Mouse (Mus musculus) heart, postnatal 36 days (tissue): ENCODE data around the gene Man2a1. TPM values are rescaled to one million over a fixed set of nuclear protein-coding genes. Genes with fewer than 3 reads are reported as not detected.

Source experiments
- DNase-seq, 2 experiments: peaks; one replicate each; pipeline ENCODE4 v3.0.0; 2021 to 2022
- intact Hi-C: fragments of 180-260 bp; cut with DNase I; formaldehyde crosslinking; loops from one replicate; pipeline ENCODE4 v1.15.1; 2025
- total RNA-seq, 2 experiments: library from RNA; stranded (reverse); gene quantifications; 2 replicates each; pipeline ENCODE4 v1.2.3; 2021

Man2a1 gene
- 10 to 100 TPM; 16.4 to 21.9 TPM for total RNA-seq

DNA sequence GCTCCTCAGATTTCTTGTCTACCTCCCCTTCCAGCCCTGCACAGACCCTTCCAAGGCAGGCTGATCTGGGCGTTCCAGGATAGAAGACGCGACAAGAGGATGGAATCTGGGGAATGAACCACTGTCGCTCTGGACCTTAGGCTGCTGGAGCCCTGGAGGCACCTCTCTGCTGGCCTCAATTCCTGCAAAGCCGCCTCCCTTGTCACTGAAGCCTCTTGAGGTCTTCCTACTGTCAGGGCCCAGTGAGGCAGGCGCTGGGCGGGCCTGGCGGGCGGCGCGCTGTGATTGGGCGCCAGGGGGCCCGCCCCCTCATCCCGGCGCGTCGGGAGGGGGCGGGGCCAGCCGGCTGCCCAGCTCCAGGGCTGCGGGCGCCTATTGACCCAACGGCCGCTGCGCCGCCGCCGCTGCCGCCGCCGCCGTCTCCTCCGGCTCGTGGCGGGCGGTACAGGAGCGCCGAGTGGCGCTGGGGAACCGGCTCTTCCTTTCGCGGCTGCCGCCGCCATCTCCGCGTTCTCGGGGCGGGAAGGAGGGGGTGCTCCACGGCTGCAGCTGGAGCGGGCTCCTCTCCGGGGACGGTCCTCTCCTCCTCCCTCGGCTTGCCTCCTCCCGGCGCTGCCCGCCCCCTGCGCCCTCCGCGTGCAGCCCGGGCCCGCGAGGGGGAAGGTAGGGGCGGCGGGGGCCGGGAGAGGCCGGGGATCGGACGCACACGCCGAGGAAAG is at the start of gene Man2a1:
Gene Man2a1 (plus strand): TSS at position 365 of the 719 bp plus-strand sequence.
- intact Hi-C loops = loop anchor here (2.0 to 5.0 kb wide), 3 partner anchors 20 to 272 kb away; partner anchors contain the start of gene Pja2
- DNase-seq = peak; percentile 86 to 93

DNA sequence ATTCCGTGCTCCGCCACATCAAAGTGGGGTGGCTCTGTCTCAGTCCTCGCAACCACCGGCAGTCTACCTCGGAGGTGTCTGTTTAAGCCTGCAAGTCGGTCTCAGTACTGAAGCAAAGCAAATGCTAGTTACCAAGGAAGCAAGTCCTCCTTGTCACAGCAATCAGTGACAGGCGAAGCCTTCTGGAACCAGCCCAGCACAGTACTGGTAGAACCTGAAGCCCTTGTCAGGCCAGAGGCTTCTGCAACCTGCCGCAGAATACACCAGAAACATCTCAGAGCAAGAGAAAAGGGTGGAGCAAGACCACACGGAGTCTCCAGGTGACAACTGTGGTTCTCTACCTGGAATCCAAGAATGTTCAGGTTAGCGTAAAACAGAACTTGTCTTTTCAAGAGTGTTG is 47.2 kb upstream of the Man2a1 start:
- intact Hi-C loops = no loop called here

DNA sequence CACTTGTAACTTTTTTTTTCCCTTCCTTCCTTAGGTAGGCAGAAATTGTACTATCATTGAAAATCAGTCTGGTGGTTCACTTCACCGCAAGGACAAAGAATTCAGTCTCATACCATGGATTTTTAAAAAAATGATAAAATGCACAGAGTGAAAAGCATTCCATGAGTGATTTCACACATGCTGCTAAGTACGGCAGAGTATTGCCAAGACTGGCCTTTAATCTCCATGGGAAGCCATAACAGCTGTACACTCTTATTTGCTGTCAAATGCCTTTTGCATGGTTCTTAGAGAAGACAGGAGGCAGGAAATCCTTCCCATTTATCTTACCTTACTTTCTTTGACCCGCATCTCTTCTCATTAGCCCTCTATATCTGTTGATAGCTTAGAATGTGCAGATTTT is 45.6 kb upstream of the Man2a1 start:
- intact Hi-C loops = no loop called here
- DNase-seq = no peak

More for the DNA sequence above, 47.2 kb upstream of the Man2a1 start:
- no peak for DNase-seq

DNA sequence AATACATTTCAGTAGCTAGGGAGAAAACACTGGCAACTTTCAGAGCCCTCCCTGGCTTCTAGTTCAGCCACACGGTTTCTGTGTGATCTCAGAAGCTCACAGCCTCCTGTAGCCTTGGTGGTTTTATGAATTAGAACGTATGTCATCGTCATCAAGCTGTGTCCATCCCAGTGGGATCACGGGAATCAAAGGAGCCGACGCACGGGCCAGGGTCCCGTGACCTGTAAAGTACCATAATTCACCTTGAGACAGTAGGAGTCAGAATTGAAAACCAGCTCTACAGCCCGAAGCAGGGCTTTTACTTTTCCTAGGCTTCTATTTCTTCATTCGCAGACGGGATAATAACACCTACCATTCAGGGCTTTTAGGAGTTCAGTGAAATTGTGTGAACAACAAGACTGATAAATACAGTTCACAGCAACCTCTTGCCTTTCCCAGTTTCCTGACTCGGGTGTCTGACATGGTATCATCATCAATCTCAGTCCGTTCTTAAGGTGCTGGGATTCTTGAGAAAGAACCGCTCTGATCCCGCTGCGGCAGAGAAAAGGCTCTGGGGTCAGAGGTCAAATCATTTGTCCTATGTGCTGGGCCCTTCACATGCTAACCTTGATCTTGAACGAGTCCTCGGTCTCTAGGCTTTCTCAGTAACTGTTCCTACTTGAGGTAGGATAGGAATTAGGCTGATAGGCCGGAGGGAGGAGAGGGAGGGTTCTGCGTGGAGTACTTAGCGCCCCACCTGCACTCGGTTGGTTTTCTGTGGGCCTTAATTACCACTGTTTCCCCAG is 43.7 kb upstream of the Man2a1 start:
- no peak for DNase-seq
- intact Hi-C loops = no loop called here

DNA sequence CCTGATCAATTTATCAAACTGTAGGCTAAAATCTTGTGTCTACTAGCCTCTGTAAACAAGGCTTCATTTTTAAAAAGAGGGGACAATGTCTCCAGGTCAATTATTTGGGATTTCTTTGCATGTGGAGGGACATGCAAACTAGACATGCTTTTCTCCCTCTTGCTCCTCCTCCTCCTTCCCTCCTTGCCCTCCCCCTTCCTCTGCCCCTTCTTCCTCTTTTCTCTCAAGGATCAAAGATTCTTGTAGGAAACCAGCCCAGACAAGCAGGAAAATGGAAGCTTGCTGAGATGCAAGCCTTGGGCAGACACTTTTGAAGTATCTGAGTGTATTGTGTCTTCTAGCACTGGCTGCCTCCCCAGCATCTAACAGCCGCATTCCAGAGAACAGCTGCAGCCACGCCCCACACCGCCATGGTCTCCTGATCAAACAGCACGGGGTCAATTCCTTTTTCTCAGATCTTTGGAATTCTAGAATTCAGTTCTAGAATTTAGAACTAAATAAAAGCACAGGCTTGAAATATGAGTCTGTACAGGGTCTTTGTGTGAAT is 41.5 kb upstream of the Man2a1 start:
- intact Hi-C loops = no loop called here
- DNase-seq = no peak

DNA sequence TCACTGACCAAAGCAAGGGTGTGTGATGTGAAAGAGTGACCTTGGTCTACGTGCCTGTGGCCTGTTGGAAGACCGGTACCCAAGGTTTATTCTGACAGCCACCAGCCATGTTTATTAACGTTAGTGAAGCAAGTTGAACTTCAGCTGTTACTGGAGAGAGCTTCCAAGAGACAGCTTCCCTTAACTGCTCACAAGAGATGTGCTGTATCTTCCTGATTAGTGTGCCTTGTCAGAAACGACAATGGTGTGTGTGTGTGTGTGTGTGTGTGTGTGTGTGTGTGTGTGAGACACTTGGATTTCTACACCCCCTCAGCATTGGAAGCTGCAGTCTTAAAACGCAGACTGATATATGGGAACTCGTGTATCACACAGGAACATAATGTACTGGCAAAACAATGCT is 34.1 kb upstream of the Man2a1 start:
- intact Hi-C loops = no loop called here
- no peak for DNase-seq

DNA sequence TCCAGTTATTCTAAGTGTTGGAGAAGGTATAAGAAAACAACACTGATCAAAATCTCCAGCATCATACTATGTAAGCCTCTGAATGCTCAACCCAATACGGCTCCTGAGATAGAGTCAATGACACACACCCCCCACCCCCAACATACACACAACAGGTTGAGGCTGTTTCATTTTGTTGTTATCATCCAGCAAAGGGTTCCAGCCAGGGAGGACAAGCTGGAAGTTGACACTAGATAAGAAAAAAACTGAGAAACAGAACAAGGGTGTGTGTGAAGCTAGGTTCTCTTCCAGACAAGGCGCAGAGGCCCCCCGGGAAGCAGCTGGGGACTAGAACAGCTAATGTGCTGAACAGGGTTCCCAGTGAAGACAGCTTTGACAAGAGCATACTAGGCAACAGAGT is 33.0 kb upstream of the Man2a1 start:
- no peak for DNase-seq
- intact Hi-C loops = no loop called here

DNA sequence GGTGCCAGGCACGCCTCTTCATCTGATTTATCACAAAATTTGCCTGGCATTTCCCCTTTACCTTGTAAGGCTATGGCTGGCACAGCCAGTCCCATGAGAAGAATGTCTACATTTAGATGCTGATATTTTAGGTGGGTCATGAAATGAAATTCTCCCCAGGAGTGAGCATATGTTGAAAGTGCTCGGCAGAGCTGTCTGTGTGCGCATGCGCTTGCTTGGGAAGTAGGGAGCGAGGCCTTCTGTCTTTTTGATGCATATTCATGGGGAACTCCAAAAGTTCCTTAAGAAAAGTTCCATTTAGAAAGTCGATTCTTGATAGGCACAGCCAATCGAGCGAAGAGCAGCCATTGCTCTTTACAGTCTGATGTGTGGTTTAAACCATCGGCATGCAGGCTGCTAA is 26.6 kb upstream of the Man2a1 start:
- intact Hi-C loops = no loop called here
- DNase-seq = no peak

DNA sequence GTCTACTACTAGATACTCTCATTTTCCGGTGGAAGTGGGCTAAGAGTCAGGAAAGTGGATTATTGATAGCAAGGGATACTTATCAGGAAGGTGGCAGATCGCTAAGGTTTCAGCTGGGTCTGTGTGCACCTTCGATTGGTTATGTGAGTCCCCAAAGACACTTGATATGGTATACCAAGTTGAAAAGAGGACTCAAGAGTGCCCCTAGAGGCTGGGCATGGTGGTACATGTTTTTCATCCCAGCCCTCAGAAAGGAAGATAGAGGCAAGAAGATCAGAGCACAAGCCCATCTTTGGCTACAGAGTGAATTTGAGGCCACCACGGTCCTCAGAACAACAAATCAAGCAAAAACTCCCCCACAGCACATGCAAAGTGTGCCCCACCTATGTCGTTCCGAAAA is 25.3 kb upstream of the Man2a1 start:
- DNase-seq = peak; percentile 18 to 38

DNA sequence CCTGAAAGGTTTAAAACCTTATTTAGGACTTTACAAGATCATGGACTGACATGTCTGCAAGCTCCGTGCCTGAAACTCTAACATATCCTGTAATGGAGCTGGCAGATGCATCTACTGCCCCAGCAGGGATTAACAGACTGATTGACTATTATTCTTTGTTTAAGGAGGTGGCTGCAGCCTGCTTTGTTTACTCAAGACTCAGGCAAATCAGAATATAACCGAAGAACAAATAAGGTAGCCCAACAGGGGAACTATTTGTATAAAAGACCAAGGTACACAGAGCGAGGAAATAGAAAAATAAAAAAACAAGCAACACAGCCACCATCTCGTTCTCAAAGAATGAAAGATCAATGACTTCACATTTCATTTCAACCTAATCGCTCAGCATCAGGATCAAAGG is 23.1 kb upstream of the Man2a1 start:
- intact Hi-C loops = no loop called here
- DNase-seq = no peak

More for the DNA sequence above, 25.3 kb upstream of the Man2a1 start:
- intact Hi-C loops = no loop called here

DNA sequence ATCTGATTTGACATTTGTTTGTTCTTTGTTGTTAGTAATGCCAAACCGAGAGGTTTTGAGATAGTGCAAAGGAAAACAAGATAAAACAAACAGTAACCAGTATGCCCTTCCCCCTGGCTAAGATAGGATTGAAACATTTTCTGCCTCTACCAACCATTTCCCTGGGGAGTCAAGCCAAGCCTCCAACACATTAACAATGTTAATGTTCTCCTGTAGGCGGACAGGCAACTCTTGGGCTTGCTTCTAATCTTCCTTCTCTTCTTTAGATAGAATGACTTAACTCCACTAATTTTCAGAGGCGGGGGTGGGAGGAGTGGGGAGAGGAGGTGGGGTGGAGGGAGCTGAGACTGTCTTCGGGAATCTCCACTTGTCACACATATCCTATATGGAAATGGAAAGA is 22.2 kb upstream of the Man2a1 start:
- intact Hi-C loops = no loop called here
- no peak for DNase-seq

DNA sequence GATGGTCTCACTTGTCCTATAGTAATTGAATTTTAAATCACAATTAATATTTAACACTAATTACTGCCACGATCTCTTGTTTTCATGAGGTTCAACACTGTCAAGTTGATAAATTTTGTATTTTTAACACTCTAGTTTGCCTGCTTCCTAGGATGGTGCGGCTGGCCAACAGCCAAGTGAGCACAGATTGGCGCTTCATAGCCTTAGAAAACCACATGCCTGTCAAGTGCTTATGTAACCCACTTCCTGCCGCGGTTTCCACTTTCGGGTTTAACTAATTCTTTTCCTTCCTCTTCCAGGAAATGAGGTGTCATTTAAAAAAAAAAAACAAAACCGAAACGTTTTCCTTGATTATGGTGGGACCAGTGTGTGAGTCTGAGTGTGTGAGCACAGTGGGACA is 20.8 kb upstream of the Man2a1 start:
- DNase-seq = no peak
- intact Hi-C loops = no loop called here

DNA sequence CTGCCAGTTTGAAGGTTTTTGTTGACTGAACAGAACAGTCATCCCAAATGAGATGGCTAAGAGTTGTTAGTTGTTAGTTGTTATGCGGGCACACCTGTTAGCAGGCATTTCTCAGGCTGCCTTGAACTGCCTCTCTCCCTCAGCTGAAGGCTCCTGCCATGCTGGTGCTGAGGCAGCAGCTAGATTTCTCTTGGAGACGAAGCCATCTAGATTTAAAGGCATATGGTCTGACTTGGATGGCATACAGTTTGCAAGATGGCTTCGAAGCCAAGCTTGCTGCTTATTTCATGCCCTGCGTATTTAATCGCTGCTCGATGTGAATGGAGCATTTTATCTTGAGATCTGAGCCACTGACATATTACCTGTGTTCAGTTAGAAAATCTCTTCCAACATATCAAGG is 19.4 kb upstream of the Man2a1 start:
- DNase-seq = no peak
- intact Hi-C loops = no loop called here

DNA sequence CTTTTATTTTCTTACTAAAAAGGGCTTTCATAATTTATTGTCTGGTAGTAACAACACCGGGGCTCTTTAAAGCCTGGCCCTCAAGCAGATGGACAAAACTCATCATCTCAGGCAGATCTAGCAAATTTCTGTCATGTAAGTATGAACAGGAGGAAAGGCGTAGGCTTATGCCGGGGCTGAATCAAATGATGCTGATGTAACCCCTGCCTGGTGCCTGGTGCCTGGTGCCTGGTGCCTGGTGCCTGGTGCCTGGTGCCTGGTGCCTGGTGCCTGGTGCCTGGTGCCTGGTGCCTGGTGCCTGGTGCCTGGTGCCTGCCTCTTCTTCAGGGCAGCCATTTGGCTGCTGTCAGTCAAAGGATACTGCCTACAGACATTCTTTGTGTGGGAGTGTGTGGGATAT is 18.6 kb upstream of the Man2a1 start:
- intact Hi-C loops = no loop called here
- DNase-seq = no peak

DNA sequence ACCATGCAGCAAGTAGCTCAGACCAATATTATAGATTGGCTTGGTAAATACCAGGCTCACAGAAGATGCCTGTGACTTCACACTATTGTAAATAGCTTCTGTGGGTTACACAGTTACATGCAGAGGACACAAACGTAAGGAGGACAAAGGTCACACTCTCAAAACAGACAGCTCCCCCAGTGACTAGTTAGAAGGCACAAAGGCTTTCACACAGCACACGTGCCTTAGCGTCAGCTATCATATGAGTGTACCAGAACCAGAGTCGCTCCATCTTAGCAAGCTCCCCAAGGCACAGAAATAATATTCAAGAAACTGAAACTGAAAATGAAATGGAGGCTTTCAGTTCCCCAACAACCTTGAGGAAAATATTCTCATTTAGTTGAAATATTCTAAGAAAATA is 10.1 kb upstream of the Man2a1 start:
- no peak for DNase-seq
- intact Hi-C loops = no loop called here

DNA sequence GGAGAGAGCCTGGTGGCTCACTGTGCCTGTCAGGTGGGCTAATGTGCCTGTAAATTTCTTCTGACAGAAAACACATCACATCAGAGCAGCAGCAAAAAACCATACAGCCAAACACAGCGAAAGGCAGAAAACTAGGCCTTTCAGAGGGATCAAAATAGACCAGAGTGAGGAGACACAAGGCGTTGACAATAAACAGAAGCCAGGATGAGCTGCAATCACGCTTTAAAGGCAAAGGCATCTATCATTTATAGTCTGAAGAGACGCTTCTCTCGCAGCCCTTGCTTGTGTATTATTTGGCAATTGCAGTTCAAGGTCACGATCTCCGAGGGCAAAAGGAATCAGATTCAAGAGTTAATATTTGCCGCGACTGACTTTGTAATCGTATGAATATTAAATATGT is 9.2 kb upstream of the Man2a1 start:
- no peak for DNase-seq
- intact Hi-C loops = no loop called here

DNA sequence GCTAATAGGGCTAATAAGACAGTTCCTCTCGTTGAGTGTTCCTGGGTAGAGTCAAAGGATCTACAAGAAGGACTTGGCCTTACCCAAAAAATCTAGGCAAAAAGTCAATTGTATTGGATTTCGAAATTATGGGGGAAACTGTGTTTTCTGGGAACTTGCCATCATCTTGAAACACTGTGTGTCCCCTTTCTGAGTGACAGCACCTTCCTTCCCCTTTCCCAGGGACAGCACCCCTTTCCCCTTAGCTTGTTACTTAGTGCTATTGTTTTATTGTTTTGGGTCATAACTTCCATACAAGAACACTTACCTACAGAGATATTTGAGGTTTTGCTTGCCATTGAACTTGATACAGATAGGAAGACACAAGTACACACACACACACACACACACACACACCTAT is 8.2 kb upstream of the Man2a1 start:
- intact Hi-C loops = no loop called here
- no peak for DNase-seq

DNA sequence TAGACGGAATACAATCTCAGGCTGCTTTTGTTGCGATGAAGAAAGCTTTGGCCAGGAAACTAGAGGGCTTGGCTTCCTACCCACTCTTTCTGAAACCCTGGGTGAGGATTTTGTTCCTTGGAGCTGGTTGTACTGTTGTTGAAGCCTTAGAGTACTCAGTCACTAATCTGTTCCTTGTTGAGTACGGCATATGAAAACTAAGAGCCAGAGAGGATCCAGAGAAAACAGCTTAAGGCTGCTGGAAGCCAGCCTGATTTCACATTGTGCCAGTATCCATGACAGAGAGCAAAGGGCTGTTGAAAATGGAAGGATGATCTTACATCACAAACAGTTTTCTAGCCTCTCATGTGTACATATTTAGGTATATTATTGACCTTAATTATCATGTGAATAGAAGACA is 7.7 kb upstream of the Man2a1 start:
- no peak for DNase-seq
- intact Hi-C loops = no loop called here

DNA sequence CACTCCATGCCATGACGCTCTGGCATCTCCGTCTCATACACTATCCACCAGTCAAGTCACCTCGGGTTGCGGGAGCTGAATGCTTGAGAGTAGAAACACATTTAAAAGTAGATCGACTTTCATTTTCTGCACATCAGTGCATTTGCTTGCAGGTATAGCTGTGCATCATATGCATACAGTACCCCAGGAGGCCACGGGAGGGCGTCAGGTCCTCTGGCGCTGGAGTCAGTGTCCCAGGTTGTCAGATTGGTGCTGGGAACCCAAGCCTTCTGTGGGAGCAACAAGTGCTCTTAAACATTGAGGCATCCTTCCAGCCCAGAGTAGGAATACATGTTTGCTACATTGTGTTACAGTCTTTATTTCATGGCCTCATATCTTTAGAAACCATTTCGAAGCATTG is 2.8 kb upstream of the Man2a1 start:
- intact Hi-C loops = no loop called here
- DNase-seq = no peak

DNA sequence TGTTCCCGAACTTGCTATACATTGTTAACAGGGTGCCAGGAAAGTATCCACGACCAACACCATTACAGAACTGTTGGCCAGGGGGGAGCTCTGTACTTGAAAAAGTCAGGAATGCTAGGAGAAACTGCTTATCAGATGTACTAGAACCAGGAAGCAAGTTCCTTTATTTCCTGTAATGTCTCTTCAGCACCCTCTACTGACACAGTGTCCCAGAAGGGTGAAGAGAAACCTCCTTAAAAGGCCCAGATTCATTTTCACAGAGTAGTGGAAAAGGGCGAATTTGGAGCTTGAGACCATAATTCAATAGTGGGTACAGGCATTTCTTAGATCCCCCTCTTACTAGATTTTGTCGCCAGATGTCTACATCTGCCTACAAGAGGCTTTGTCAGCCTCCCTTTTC is 620 bp upstream of the Man2a1 start:
- intact Hi-C loops = loop anchor here (2.0 to 5.0 kb wide), 3 partner anchors 21 to 272 kb away; partner anchors contain the start of gene Pja2
- DNase-seq = no peak

DNA sequence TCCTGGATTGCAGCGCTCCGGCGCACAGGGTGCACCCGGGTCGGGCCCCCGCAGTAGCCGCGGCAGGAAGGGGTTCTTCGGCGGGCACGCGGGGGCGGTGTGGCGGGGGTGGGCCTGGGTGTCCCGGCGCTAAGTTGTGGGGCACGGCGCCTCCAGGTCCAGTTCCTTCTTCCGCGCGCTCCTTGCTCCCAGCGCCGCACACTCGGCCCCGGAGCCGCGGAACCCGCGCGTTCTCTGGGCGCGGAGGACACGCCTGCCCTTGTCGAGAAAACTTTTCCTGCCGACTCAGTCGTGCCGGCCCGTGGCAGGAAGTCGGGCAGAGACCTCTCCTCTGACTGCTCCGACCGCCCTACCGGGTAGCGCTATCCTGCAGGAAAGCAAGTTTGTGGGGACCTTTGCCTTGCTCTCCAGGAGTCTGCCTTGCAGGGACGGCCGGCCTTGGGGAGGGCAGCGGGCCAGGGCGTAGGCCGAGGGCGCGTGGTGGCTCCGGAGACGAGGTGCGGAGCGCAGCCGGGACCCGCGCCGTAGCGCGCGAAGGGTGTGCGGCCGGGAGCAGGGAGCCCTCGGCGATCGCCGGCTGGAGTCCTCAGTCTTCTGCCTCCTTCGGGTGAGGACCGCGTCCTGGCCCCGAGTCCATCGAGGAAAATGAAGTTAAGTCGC is 685 bp downstream of the Man2a1 start:
- intact Hi-C loops = loop anchor here (2.0 to 5.0 kb wide), 3 partner anchors 20 to 271 kb away; partner anchors contain the start of gene Pja2

More for the DNA sequence above, 685 bp downstream of the Man2a1 start:
- peak; percentile 70 to 81 for DNase-seq
